Mouse (Mus musculus): Measurements from ENCODE around the gene Gadd45b. TPM values are rescaled to one million over a fixed set of nuclear protein-coding genes. Genes with fewer than 3 reads are reported as not detected.

Gene Gadd45b
- polyA plus RNA-seq, 1 experiment from 2014 or later, result 16.1 TPM

DNA sequence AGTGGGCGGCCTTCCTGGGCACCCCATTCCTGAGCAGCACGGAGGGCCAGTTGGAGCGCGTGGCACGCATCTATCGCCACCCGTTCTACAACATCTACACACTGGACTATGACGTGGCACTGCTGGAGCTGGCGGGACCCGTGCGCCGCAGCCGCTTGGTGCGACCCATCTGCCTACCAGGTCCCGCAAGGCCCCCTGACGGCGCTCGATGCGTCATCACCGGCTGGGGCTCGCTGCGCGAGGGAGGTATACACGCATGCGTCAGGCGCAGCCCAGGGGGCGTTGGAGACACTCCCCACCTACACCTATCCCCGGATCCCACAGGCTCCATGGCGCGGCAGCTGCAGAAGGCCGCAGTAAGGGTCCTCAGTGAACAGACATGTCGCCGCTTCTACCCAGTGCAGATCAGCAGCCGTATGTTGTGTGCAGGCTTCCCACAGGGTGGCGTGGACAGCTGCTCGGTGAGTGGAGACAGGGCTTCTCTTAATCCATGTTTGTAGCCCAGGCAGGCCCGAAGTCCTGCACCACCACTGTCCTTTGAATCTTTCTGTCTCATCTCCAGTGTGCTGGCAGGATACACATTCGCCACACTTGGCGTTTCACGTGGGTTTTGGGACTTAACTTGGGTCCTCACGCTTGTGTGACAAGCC is 31.9 kb upstream of the Gadd45b start:
- WGBS, result 38% methylated on average over 41 of the region's 41 CpGs
- no peak for ATAC-seq (ENCODE audit: low FRiP score, low TSS enrichment)
- Histone ChIP-seq H3K4me2 (replicated peaks; ENCODE audit: low read depth, low read length) (0 out of 2 replicates have a peak overlapping the region, but pooled peaks have one; percentile 4), H3K36me3 (ENCODE audit: control insufficient read depth, insufficient read depth, low read length) (peaks cover 24% of the 10 kb centered on the region), H3K9ac (ENCODE audit: low read depth, low read length) (0 out of 2 replicates have a peak overlapping the region, but pooled peaks have one; percentile 31), H3K9me3 (ENCODE audit: control insufficient read depth, low read length) (no peaks in the 10 kb centered on the region), H3K4me3 (ENCODE audit: low read length) (no peak overlapping the region), H3K27me3 (ENCODE audit: control insufficient read depth, insufficient read depth, low read length) (no peaks in the 10 kb centered on the region), H3K4me1 (ENCODE audit: control insufficient read depth, insufficient read depth, low read length) (peaks cover 9% of the 10 kb centered on the region), H3K27ac (ENCODE audit: low read depth, low read length) (no peak overlapping the region)

- H3K9me3 ChIP-seq (ENCODE audit: control insufficient read depth, low read length), result no peaks in the 10 kb centered on the region
- H3K4me2 ChIP-seq (replicated peaks; ENCODE audit: low read depth, low read length), result peak overlapping the region; percentile 75; the same call in 1 of the 2 replicates
- no peaks in the 10 kb centered on the region for H3K27me3 ChIP-seq (ENCODE audit: control insufficient read depth, insufficient read depth, low read length)
- H3K4me3 ChIP-seq (ENCODE audit: low read length), result no peak overlapping the region; the same call in 1 of the 2 replicates
- 82% methylated on average over 8 of the region's 8 CpGs for WGBS
- H3K27ac ChIP-seq (ENCODE audit: low read depth, low read length), result no peak overlapping the region
- ATAC-seq (ENCODE audit: low FRiP score, low TSS enrichment), result no peak
- H3K4me1 ChIP-seq (ENCODE audit: control insufficient read depth, insufficient read depth, low read length), result peaks cover 9% of the 10 kb centered on the region
- H3K9ac ChIP-seq (ENCODE audit: low read depth, low read length), result 0 out of 2 replicates have a peak overlapping the region, but pooled peaks have one; percentile 79
- H3K36me3 ChIP-seq (ENCODE audit: control insufficient read depth, insufficient read depth, low read length), result peaks cover 35% of the 10 kb centered on the region
Observed at GRCm38 (mm10) chr10:80899074-80899473, 30.8 kb upstream of the Gadd45b start.

- peak overlapping the region; percentile 75 for H3K4me2 ChIP-seq (replicated peaks; ENCODE audit: low read depth, low read length)
- H3K9ac ChIP-seq (ENCODE audit: low read depth, low read length), result peak overlapping the region; percentile 79
- no peaks in the 10 kb centered on the region for H3K27me3 ChIP-seq (ENCODE audit: control insufficient read depth, insufficient read depth, low read length)
- H3K27ac ChIP-seq (ENCODE audit: low read depth, low read length), result no peak overlapping the region
- 10% methylated on average over 25 of the region's 25 CpGs for WGBS
- H3K9me3 ChIP-seq (ENCODE audit: control insufficient read depth, low read length), result no peaks in the 10 kb centered on the region
- peaks cover 42% of the 10 kb centered on the region for H3K36me3 ChIP-seq (ENCODE audit: control insufficient read depth, insufficient read depth, low read length)
- H3K4me1 ChIP-seq (ENCODE audit: control insufficient read depth, insufficient read depth, low read length), result peaks cover 9% of the 10 kb centered on the region
- peak overlapping the region; percentile 83 for H3K4me3 ChIP-seq (ENCODE audit: low read length)
- ATAC-seq (ENCODE audit: low FRiP score, low TSS enrichment), result no peak; the same call in 1 of the 2 replicates
Observed at GRCm38 (mm10) chr10:80899591-80900317, 30.1 kb upstream of the Gadd45b start.

DNA sequence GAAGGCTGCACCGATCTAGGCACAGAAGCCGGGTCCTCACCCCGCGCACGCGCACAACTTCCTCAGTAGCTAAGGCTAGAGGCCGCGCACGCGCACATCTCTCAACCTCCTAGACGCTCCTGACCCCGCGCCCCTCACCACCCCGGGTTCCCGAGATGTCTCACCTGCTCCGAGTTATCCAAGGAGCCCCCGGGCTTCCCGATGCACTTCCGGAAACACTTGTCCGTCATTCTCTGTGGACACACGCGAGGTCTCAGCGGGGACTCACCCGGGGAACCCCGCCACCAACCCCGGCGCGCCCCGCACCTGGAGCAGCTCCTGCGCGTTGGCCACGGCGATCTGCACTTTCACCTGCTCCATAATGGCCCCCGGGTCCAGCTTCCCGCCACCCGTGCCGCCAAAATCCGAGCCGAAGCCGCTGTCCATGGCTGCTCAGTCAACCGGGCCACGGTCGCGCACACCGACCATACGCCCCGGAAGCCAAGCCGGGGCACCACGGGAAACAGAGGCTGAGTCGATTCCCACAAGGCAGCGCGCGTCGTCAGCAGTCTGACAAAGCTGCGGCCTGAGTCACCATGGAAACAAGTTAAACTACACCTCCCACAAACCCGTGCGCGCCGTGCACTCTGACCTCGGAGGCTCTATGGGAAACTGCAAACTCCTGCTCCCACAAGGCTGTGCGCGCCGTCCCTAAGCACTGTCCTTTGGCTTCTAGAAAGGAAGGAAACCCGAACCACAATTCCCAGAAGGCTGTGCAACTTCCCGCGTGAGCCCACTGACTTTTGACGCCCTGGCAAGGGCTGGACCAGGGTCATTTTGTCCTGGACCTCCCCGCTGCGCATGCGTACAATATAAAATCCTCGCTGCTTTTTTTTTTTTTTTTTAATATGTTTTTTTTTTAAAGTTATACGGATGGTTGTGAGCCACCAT is 29.3 kb upstream of the Gadd45b start, which contains the start of gene Timm13:
TSS of gene Timm13 (minus strand) at position 652 of the 930 bp plus-strand sequence.
- Histone ChIP-seq H3K27ac (ENCODE audit: low read depth, low read length) (peak within 1 kb of the TSS; percentile 84), H3K27me3 (ENCODE audit: control insufficient read depth, insufficient read depth, low read length) (no peaks in the 10 kb centered on the region), H3K9me3 (ENCODE audit: control insufficient read depth, low read length) (no peaks in the 10 kb centered on the region), H3K4me2 (replicated peaks; ENCODE audit: low read depth, low read length) (peak within 1 kb of the TSS; percentile 75), H3K4me3 (ENCODE audit: low read length) (peak within 1 kb of the TSS; percentile 83), H3K36me3 (ENCODE audit: control insufficient read depth, insufficient read depth, low read length) (peaks cover 49% of the 10 kb centered on the region), H3K9ac (ENCODE audit: low read depth, low read length) (peak within 1 kb of the TSS; percentile 79), H3K4me1 (ENCODE audit: control insufficient read depth, insufficient read depth, low read length) (peaks cover 9% of the 10 kb centered on the region)
- ATAC-seq (ENCODE audit: low FRiP score, low TSS enrichment), result peak; percentile 94
- WGBS, result under 1% methylated on average over 72 of the region's 72 CpGs

DNA sequence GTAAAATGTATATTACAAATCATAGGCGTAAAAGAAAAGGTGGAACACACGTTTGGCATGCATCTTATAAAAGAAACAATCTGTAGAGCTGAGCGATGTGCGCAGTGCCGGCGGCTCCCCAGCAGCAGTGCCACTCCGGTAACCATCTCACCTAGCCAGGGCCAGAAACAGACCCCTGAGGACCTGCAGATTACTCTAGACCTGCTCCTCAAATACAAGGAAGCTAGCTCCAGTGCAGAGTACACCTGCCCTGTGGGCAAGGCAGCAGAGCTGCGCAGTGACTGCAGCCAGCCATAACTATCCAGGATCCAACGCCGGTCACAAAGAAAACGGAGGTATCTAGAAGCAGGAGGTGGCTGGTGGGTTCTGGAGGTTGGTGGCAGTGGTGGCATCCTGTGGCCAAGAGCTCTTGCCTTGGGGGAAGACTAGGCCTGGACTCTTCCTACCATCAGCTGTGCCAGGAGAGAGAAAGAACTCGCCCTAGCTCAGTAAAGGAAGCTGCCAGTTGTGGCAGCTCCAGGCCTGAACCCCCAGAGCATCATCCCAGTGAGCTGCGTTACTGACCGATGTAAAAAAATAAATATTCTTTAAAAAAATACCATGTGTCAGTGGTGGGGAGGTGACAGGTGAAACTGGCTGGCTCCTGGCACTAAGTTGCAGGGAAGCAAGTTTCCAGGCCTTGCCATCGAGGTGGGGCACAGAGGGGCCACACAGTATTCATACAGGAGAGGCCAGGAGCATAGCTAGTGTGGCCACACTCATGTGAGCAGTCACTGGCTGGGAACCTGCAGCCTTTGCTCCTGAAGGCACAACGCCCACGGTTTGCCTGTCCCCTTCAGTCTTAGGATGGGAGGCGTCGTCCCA is 28.2 kb upstream of the Gadd45b start:
- H3K36me3 ChIP-seq (ENCODE audit: control insufficient read depth, insufficient read depth, low read length), result peaks cover 59% of the 10 kb centered on the region
- H3K9me3 ChIP-seq (ENCODE audit: control insufficient read depth, low read length), result no peaks in the 10 kb centered on the region
- 89% methylated on average over 19 of the region's 19 CpGs for WGBS
- no peaks in the 10 kb centered on the region for H3K27me3 ChIP-seq (ENCODE audit: control insufficient read depth, insufficient read depth, low read length)
- H3K4me3 ChIP-seq (ENCODE audit: low read length), result peak overlapping the region; percentile 14; the same call in 1 of the 2 replicates
- H3K4me1 ChIP-seq (ENCODE audit: control insufficient read depth, insufficient read depth, low read length), result peaks cover 9% of the 10 kb centered on the region
- peak overlapping the region; percentile 34; the same call in 1 of the 2 replicates for H3K9ac ChIP-seq (ENCODE audit: low read depth, low read length)
- peak overlapping the region; percentile 31 for H3K4me2 ChIP-seq (replicated peaks; ENCODE audit: low read depth, low read length)
- ATAC-seq (ENCODE audit: low FRiP score, low TSS enrichment), result no peak
- H3K27ac ChIP-seq (ENCODE audit: low read depth, low read length), result peak overlapping the region; percentile 14; the same call in 1 of the 2 replicates

DNA sequence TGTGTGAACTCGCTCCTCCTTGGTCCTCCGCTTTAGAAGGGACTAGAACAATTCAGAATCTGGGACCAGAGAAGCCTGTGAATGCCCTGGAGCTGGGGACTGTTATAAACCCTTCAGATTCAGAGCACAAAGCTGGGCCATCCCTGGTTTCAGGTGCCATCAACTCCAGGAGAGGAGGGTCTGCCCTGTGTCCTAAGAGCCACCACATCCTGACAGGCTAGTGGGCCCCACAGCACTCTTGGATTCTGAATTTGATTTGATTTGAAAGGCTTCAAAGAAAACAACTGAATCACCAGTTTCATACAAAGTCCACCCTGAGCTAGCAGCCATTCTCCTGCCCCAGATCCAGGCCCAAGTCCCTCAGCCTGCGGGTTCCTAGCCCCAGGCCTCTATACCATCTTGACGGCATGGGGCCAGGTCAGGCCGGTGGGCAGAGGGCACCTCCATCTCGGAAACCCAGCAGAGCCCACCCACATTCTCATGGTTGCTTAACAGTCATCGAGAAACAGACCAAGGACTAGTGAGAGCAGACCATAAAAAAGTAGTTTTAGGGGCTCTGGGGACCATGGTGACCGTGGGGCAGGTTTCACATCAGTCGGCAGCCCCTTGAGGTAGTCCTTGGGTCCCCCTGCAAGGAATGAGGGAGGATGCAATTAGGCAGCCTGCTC is 27.5 kb upstream of the Gadd45b start:
- H3K36me3 ChIP-seq (ENCODE audit: control insufficient read depth, insufficient read depth, low read length), result peaks cover 64% of the 10 kb centered on the region
- H3K4me1 ChIP-seq (ENCODE audit: control insufficient read depth, insufficient read depth, low read length), result peaks cover 9% of the 10 kb centered on the region
- no peak for ATAC-seq (ENCODE audit: low FRiP score, low TSS enrichment)
- H3K4me3 ChIP-seq (ENCODE audit: low read length), result no peak overlapping the region
- H3K9me3 ChIP-seq (ENCODE audit: control insufficient read depth, low read length), result no peaks in the 10 kb centered on the region
- WGBS, result 93% methylated on average over 9 of the region's 9 CpGs
- no peaks in the 10 kb centered on the region for H3K27me3 ChIP-seq (ENCODE audit: control insufficient read depth, insufficient read depth, low read length)
- H3K27ac ChIP-seq (ENCODE audit: low read depth, low read length), result no peak overlapping the region
- H3K4me2 ChIP-seq (replicated peaks; ENCODE audit: low read depth, low read length), result no peak overlapping the region
- no peak overlapping the region for H3K9ac ChIP-seq (ENCODE audit: low read depth, low read length)

DNA sequence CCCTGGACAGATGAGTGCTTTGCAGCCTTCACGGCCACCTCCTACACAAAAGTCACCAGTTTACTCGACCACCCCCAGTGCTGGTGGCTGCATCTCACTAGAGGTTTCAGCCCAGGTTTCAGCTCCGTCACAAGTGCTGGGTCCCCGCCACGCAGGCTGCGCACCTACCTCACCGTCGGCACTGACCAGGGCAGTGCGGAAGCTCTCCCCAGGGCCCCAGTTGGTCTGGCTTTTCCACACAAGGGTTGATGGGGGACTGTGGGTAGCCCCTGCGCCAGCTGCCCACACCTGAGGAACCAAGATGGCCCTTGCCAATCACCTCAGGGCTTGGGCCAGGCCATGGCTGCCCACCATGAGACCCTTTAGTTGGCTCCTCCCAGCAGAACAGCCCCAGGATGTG is 26.6 kb upstream of the Gadd45b start:
- no peaks in the 10 kb centered on the region for H3K27me3 ChIP-seq (ENCODE audit: control insufficient read depth, insufficient read depth, low read length)
- H3K4me2 ChIP-seq (replicated peaks; ENCODE audit: low read depth, low read length), result no peak overlapping the region
- no peak overlapping the region for H3K9ac ChIP-seq (ENCODE audit: low read depth, low read length)
- no peak overlapping the region for H3K4me3 ChIP-seq (ENCODE audit: low read length)
- peaks cover 70% of the 10 kb centered on the region for H3K36me3 ChIP-seq (ENCODE audit: control insufficient read depth, insufficient read depth, low read length)
- no peaks in the 10 kb centered on the region for H3K9me3 ChIP-seq (ENCODE audit: control insufficient read depth, low read length)
- WGBS, result 87% methylated on average over 10 of the region's 10 CpGs
- no peak overlapping the region for H3K27ac ChIP-seq (ENCODE audit: low read depth, low read length)
- H3K4me1 ChIP-seq (ENCODE audit: control insufficient read depth, insufficient read depth, low read length), result peaks cover 9% of the 10 kb centered on the region
- no peak for ATAC-seq (ENCODE audit: low FRiP score, low TSS enrichment)
